Mouse (Mus musculus): ENCODE measurements around the gene 9930111J21Rik2. TPM values are rescaled to one million over a fixed set of nuclear protein-coding genes. Genes with fewer than 3 reads are reported as not detected.
"Not testable (repeated sequence)": the region's sequence is repeated elsewhere in the genome, so short reads cannot be mapped to it uniquely, and the experiment has no call there.

The 9930111J21Rik2 gene
- total RNA-seq, 2 experiments from 2014 or later, result 1.5 to 3.8 TPM

DNA sequence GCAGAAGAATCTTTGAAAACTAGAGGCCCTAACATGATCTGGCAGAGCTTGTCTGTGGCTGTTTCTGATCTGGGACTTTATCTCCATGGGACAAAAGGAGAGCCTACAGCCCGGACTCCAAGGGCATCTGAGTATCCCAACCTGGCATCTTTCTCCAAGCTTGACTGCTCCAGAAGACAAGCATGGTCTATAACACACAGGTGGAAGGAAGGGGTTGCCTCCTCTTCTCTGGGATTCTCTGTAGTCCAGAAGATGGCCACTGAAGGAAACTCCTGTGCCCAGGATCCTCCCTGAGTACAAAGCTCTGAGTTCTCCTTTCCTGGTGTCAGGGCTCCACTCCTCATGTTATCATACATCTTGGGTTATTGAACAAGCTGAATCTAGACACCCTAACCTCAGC, 29.6 kb upstream of the 9930111J21Rik2 start:
- no peak for ATAC-seq (replicated peaks; ENCODE audit: low FRiP score, low TSS enrichment, poor library complexity, severe bottlenecking)

- ATAC-seq (replicated peaks; ENCODE audit: low FRiP score, low TSS enrichment, poor library complexity, severe bottlenecking), result no peak
Observed at GRCm38 (mm10) chr11:49078719-49079118, 27.7 kb upstream of the 9930111J21Rik2 start.

DNA sequence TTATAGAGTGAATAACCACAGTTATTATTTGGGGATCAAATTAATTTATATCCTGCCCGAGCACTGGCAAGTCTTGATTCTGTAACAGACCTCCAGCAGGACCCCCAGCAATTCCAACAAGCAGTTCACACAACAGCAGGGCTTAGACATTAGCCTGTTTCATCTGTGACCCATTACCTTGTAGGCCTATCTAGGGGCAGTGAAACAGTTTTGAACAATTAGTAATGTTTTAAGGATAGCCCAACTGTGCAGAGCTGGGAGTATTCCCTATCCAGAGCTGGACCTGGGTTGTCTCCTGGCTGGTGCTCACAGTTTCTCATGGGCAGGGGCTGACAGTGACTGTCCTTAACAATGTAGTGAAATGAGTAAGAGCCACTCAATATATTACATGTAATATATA, 26.0 kb upstream of the 9930111J21Rik2 start:
- no peak for ATAC-seq (replicated peaks; ENCODE audit: low FRiP score, low TSS enrichment, poor library complexity, severe bottlenecking)

GRCm38 (mm10) chr11:49076001-49076757, 25.1 kb upstream of the 9930111J21Rik2 start, which contains the start of gene Ifi47:
Ifi47 (plus strand) TSS chr11:49076587.
- peak; percentile 35; the same call in 1 of the 2 replicates for ATAC-seq (replicated peaks; ENCODE audit: low FRiP score, low TSS enrichment, poor library complexity, severe bottlenecking)

- ATAC-seq (replicated peaks; ENCODE audit: low FRiP score, low TSS enrichment, poor library complexity, severe bottlenecking), result peak; percentile 70; the same call in 1 of the 2 replicates
Observed at GRCm38 (mm10) chr11:49068358-49068757, 17.3 kb upstream of the 9930111J21Rik2 start.

- ATAC-seq (replicated peaks; ENCODE audit: low FRiP score, low TSS enrichment, poor library complexity, severe bottlenecking), result peak; percentile 38
Observed at GRCm38 (mm10) chr11:49063713-49064469, 12.8 kb upstream of the 9930111J21Rik2 start, which contains the start of gene Tgtp2. Tgtp2 (minus strand) TSS chr11:49064206.

DNA sequence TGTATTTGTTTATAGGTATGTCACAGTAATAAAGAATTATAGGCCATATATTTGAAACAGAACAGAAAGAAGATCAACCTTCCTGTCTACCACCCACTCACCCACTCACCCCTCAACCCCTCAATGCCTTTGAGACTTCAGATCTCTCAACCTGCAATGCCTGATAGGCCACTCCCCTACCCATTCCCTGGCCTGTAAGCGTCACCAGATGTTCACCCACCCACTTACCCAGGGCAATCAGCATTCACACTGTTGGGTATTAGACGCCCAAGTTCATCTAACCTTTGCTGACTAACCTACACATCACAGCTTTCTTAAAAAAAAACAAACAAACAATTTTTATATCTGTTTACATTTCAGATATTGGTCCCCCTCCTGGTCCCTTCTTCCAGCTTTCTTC, 10.8 kb upstream of the 9930111J21Rik2 start:
- peak; percentile 84 for ATAC-seq (replicated peaks; ENCODE audit: low FRiP score, low TSS enrichment, poor library complexity, severe bottlenecking)

DNA sequence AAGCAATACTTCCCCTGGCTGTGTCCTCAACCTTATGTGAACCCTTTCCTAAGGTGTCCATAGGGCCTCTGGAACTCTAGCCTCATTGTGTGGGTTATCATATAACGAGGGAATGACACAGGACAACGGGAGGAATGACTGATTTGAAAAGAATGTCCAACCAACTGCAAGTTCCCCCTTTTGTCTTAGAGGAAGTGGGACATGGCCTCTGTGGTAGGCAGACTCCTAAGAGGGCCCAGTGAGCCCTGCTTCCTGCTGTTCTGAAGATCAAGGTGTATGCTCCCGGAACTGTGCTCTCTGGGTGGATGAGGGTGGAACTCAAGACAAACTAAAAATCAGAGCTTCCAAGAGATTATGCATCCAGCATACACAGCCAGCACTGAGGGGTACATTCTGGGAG, 9.0 kb upstream of the 9930111J21Rik2 start:
- ATAC-seq (replicated peaks; ENCODE audit: low FRiP score, low TSS enrichment, poor library complexity, severe bottlenecking), result not testable (repeated sequence)

- not testable (repeated sequence) for ATAC-seq (replicated peaks; ENCODE audit: low FRiP score, low TSS enrichment, poor library complexity, severe bottlenecking)
Observed at GRCm38 (mm10) chr11:49051894-49052293, 852 bp upstream of the 9930111J21Rik2 start.

DNA sequence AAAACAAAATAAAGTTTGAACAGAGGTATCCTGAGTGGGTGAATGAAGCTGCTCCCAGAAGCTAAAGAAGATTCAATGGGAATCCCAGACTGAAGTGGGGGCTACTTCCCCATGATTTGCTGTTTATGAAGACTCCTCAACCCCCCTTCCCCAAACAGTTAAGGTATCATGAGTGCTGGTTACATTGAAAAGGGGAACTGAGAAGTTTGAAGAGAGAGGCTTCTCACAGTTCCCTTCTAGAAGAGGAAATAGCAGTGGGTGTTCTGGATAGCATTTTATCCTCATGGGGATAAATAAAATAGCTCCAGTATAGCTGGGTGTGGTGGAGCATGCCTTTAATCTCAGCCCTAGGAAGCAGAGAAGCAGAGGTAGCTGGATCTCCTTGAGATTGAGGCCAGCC, 978 bp downstream of the 9930111J21Rik2 start:
- ATAC-seq (replicated peaks; ENCODE audit: low FRiP score, low TSS enrichment, poor library complexity, severe bottlenecking), result not testable (repeated sequence)

DNA sequence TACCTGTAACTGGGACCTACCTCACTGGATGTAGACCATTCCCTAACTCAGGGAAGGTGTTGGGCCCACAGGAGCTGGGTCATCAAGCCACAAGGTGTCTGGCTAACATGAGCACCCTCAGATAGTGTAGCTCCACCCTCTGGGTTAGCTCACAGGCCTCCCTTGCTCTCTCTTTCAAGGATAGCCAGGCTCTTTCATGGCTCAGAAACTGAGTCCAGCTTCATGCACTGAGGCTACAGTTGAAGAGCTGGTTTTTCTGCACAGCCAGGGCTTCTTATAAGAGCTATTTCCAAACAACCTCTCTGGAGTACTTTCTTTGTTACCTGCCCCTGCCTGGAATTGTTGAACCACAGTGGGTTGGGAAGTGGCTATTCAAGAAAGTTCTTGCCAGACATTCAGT, 39.0 kb downstream of the 9930111J21Rik2 start:
- ATAC-seq (replicated peaks; ENCODE audit: low FRiP score, low TSS enrichment, poor library complexity, severe bottlenecking), result not testable (repeated sequence)

DNA sequence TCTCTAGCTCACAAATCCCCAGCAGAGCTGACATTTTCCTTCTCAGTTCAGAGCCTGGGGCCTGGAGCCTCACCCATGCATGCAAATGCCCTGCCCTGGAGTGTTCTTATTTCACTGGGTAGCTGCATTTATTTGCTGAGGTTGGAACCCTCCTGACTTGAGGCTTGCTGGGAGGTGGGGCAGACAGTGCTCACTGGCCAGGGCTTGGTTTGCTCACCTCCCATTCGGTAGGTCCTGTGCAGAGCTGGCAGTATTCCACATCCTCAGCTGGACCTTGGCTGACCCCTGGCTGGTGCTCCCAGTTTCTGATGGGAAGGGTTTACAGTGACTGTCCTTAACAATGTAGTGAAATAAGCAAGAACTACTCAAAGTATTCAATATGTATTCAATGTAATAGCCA, 44.3 kb downstream of the 9930111J21Rik2 start:
- ATAC-seq (replicated peaks; ENCODE audit: low FRiP score, low TSS enrichment, poor library complexity, severe bottlenecking), result not testable (repeated sequence)

DNA sequence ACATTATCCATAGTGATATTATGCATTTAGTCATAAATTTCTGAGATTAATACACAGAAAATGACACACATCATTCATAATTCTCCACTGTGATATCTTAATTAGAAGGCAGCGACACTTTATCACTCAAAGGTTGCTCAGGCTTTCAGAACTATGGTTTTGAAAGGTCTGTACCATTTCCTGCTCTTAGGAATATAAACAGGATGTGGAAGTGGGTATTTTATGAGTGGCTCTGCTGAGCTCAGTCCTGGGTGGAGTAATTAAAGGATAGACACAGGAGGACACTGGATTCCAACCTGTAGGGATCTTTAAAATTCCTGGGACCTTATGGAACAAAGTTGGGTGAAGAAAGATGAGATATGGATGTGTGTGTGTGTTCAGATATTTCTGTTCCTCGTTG, 44.7 kb downstream of the 9930111J21Rik2 start:
- ATAC-seq (replicated peaks; ENCODE audit: low FRiP score, low TSS enrichment, poor library complexity, severe bottlenecking), result not testable (repeated sequence)

- not testable (repeated sequence) for ATAC-seq (replicated peaks; ENCODE audit: low FRiP score, low TSS enrichment, poor library complexity, severe bottlenecking)
Observed at GRCm38 (mm10) chr11:49000411-49000810, 50.6 kb downstream of the 9930111J21Rik2 start.

- ATAC-seq (replicated peaks; ENCODE audit: low FRiP score, low TSS enrichment, poor library complexity, severe bottlenecking), result not testable (repeated sequence)
Observed at GRCm38 (mm10) chr11:48994018-48994417, 57.0 kb downstream of the 9930111J21Rik2 start, which contains the start of gene Tgtp1. Tgtp1 (minus strand) TSS chr11:48994172.

DNA sequence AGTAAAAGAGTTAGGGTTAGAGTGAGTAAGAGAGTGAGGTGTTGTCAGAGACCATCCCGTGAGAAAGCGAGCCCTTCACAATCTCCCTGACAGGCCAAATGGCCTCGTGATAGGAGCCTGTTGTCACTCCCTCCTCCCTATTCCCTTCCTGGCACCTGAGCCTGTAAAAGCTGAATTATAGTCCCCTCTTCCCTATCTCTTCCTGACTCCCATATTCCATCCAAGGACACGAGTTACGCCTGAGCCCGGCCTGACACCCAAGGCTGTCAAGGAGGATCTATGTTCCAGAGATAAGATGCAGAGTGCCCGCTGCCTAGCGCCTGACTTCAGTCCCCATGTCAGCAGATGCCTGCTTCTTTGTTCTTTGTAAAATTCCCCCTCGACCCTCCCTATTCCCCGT, 57.7 kb downstream of the 9930111J21Rik2 start:
- not testable (repeated sequence) for ATAC-seq (replicated peaks; ENCODE audit: low FRiP score, low TSS enrichment, poor library complexity, severe bottlenecking)

- ATAC-seq (replicated peaks; ENCODE audit: low FRiP score, low TSS enrichment, poor library complexity, severe bottlenecking), result peak; percentile 36
Observed at GRCm38 (mm10) chr11:48991740-48992520, 59.1 kb downstream of the 9930111J21Rik2 start, which contains the start of gene Gm12185. Gm12185 (minus strand) TSS chr11:48992226.

DNA sequence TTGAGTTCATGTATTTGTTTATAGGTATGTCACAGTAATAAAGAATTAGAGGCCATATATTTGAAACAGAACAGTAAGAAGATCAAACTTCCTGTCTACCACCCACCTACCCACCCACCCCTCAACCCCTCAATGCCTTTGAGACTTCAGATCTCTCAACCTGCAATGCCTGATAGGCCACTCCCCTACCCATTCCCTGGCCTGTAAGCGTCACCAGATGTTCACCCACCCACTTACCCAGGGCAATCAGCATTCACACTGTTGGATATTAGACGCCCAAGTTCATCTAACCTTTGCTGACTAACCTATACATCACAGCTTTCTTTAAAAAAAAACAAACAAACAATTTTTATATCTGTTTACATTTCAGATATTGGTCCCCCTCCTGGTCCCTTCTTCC, 61.1 kb downstream of the 9930111J21Rik2 start:
- peak; percentile 77 for ATAC-seq (replicated peaks; ENCODE audit: low FRiP score, low TSS enrichment, poor library complexity, severe bottlenecking)

- not testable (repeated sequence) for ATAC-seq (replicated peaks; ENCODE audit: low FRiP score, low TSS enrichment, poor library complexity, severe bottlenecking)
Observed at GRCm38 (mm10) chr11:48988219-48988618, 62.8 kb downstream of the 9930111J21Rik2 start.

Measured in megakaryocyte-erythroid progenitor cell, adult 5-6 weeks (primary cell).